Mouse (Mus musculus) activated CD4-positive, CD25-positive, alpha-beta regulatory T cell, adult 4 months (primary cell): ENCODE measurements around the gene Tinagl1. TPM values are rescaled to one million over a fixed set of nuclear protein-coding genes. Genes with fewer than 3 reads are reported as not detected.

Experiments used
- ATAC-seq: one replicate; pipeline ENCODE4 v1.8.0; 2017
- polyA plus RNA-seq, 2 experiments: library from polyadenylated mRNA; unstranded; fragments of 100-300 nt; shearing (Covaris generic); gene quantifications; one replicate each; pipeline ENCODE4 v1.2.1; 2017

Tinagl1 gene
- not detected for polyA plus RNA-seq

GRCm38 (mm10) chr4:130175072-130175711 is at the start of gene Tinagl1:
Gene Tinagl1, minus strand, starts transcription at chr4:130175122.
- ATAC-seq = no peak

GRCm38 (mm10) chr4:130224071-130224470 is 49.1 kb upstream of the Tinagl1 start:
- no peak for ATAC-seq

- ATAC-seq = no peak
Measured at GRCm38 (mm10) chr4:130222179-130222578, 47.3 kb upstream of the Tinagl1 start, which contains the start of gene Gm853. Gene Gm853, minus strand, starts transcription at chr4:130222401.

- ATAC-seq = no peak
Measured at GRCm38 (mm10) chr4:130220176-130220575, 45.3 kb upstream of the Tinagl1 start.

GRCm38 (mm10) chr4:130215392-130215791 is 40.5 kb upstream of the Tinagl1 start:
- no peak for ATAC-seq

- no peak for ATAC-seq
Measured at GRCm38 (mm10) chr4:130213857-130214256, 38.9 kb upstream of the Tinagl1 start.

- ATAC-seq = no peak
Measured at GRCm38 (mm10) chr4:130213197-130213596, 38.3 kb upstream of the Tinagl1 start.

GRCm38 (mm10) chr4:130212421-130212820 is 37.5 kb upstream of the Tinagl1 start:
- ATAC-seq = no peak

GRCm38 (mm10) chr4:130211870-130212269 is 36.9 kb upstream of the Tinagl1 start:
- ATAC-seq = no peak

GRCm38 (mm10) chr4:130198694-130199670 is 24.1 kb upstream of the Tinagl1 start:
- ATAC-seq = no peak

GRCm38 (mm10) chr4:130196542-130196941 is 21.6 kb upstream of the Tinagl1 start:
- no peak for ATAC-seq

GRCm38 (mm10) chr4:130195924-130196323 is 21.0 kb upstream of the Tinagl1 start:
- no peak for ATAC-seq

- no peak for ATAC-seq
Measured at GRCm38 (mm10) chr4:130192266-130192665, 17.3 kb upstream of the Tinagl1 start.

GRCm38 (mm10) chr4:130189606-130190005 is 14.7 kb upstream of the Tinagl1 start:
- no peak for ATAC-seq

GRCm38 (mm10) chr4:130188806-130189297 is 13.9 kb upstream of the Tinagl1 start:
- peak; percentile 40 for ATAC-seq

- ATAC-seq = no peak
Measured at GRCm38 (mm10) chr4:130186891-130187290, 12.0 kb upstream of the Tinagl1 start.

GRCm38 (mm10) chr4:130186450-130186849 is 11.5 kb upstream of the Tinagl1 start:
- no peak for ATAC-seq

GRCm38 (mm10) chr4:130183879-130184278 is 9.0 kb upstream of the Tinagl1 start:
- no peak for ATAC-seq

GRCm38 (mm10) chr4:130183023-130183422 is 8.1 kb upstream of the Tinagl1 start:
- ATAC-seq = no peak

- ATAC-seq = no peak
Measured at GRCm38 (mm10) chr4:130181886-130182285, 7.0 kb upstream of the Tinagl1 start.

GRCm38 (mm10) chr4:130180909-130181602 is 6.1 kb upstream of the Tinagl1 start:
- ATAC-seq = no peak

GRCm38 (mm10) chr4:130179876-130180275 is 5.0 kb upstream of the Tinagl1 start:
- no peak for ATAC-seq

GRCm38 (mm10) chr4:130177536-130177935 is 2.6 kb upstream of the Tinagl1 start:
- ATAC-seq = no peak
